Mouse (Mus musculus) C2C12 (cell line): ENCODE data around the gene Hexim2. TPM values are rescaled to one million over a fixed set of nuclear protein-coding genes. Genes with fewer than 3 reads are reported as not detected.
A peak's percentile ranks its signal among the peaks of the same experiment; 100 is the strongest.

ENCODE experiments used
- H3K27me3 ChIP-seq: one replicate; pipeline ENCODE4 v1.6.1; 2011; ENCODE audit not compliant: control insufficient read depth, insufficient read depth, insufficient read length
- H3K36me3 ChIP-seq: one replicate; pipeline ENCODE4 v1.6.1; 2011; ENCODE audit not compliant: control insufficient read depth, insufficient read depth
- H3K4me3 ChIP-seq: one replicate; pipeline ENCODE4 v1.5.1; 2011; ENCODE audit warnings: mild to moderate bottlenecking, control low read depth; ENCODE audit not compliant: poor library complexity, insufficient read depth, severe bottlenecking
- H3K79me2 ChIP-seq: one replicate; pipeline ENCODE4 v1.6.1; 2011; ENCODE audit not compliant: control insufficient read depth, insufficient read depth
- H3K79me3 ChIP-seq: one replicate; pipeline ENCODE4 v1.6.1; 2011; ENCODE audit warnings: low read depth, control low read depth
- H3ac ChIP-seq: one replicate; pipeline ENCODE3; 2011; ENCODE audit warnings: low read depth; ENCODE audit not compliant: control insufficient read depth, insufficient read length
- CEBPB ChIP-seq: IDR thresholded peaks from one replicate; pipeline ENCODE4 v1.6.1; 2011; ENCODE audit warnings: low read depth, mild to moderate bottlenecking, control low read depth, moderate library complexity
- CTCF ChIP-seq: IDR thresholded peaks from one replicate; pipeline ENCODE4 v1.5.1; 2011; ENCODE audit not compliant: control insufficient read depth, insufficient read depth, insufficient read length
- FOSL1 ChIP-seq: IDR thresholded peaks from one replicate; pipeline ENCODE4 v1.8.0; 2011; ENCODE audit warnings: mild to moderate bottlenecking, low read length; ENCODE audit not compliant: poor library complexity, insufficient read depth, severe bottlenecking
- MAX ChIP-seq: IDR thresholded peaks from one replicate; pipeline ENCODE4 v1.6.1; 2011; ENCODE audit warnings: mild to moderate bottlenecking, control low read depth
- MYOD1 ChIP-seq: IDR thresholded peaks from one replicate; pipeline ENCODE4 v1.6.1; 2011; ENCODE audit warnings: low read depth; ENCODE audit not compliant: control insufficient read depth, insufficient read length
- MYOG ChIP-seq: IDR thresholded peaks from one replicate; pipeline ENCODE4 v1.6.1; 2011; ENCODE audit not compliant: control insufficient read depth, insufficient read length; ENCODE audit errors: extremely low read depth
- USF1 ChIP-seq: IDR thresholded peaks from one replicate; pipeline ENCODE4 v1.6.1; 2011; ENCODE audit warnings: low read depth, mild to moderate bottlenecking, control low read depth, moderate library complexity
- polyA plus RNA-seq: library from polyadenylated mRNA; unstranded; fragments of >200 nt; fragmentation: generic; extraction: Trizol; gene quantifications from one replicate; pipeline ENCODE4 v1.2.1, GENCODE M21; 2012; ENCODE audit warnings: missing spikeins

The Hexim2 gene
- polyA plus RNA-seq, 1 experiment: 3.4 TPM

DNA sequence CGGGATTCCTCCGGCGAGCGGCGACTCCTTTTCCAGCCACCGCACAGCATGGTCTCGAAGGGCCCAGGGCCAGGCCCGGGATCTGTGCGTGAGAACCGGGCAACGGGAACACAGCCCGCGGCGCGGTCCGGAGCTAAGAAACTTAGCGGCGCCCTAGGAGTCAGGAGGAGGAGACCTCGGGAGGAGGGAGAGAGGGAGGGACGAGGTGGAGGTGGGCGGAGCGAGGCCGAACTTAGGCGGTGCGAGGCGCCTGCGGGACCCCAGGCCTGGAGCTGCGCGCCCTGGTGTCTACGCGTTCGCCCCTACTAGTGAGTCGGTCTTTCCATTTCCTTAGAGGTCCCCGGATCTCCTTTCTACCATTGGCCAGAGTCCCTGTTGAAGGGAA lies 30.8 kb upstream of the Hexim2 start, which contains the start of the genes Plcd3 and Acbd4:
Gene Plcd3 (minus strand): TSS at position 178 of the 385 bp plus-strand sequence.
Gene Acbd4 (plus strand): TSS at position 202 of the 385 bp plus-strand sequence.
- TF ChIP-seq MYOG (no peak), CTCF (no peak), MAX (no peak), FOSL1 (no peak), USF1 (no peak), CEBPB (no peak), MYOD1 (no peak)
- peaks cover 19% of the 10 kb centered on the region for H3K36me3 ChIP-seq
- peak within 1 kb of the TSS; percentile 53 for H3K4me3 ChIP-seq
- H3K27me3 ChIP-seq: no peaks in the 10 kb centered on the region
- peak within 1 kb of the TSS; percentile 99 for H3ac ChIP-seq
- H3K79me3 ChIP-seq: peaks cover 29% of the 10 kb centered on the region
- peaks cover 62% of the 10 kb centered on the region for H3K79me2 ChIP-seq

DNA sequence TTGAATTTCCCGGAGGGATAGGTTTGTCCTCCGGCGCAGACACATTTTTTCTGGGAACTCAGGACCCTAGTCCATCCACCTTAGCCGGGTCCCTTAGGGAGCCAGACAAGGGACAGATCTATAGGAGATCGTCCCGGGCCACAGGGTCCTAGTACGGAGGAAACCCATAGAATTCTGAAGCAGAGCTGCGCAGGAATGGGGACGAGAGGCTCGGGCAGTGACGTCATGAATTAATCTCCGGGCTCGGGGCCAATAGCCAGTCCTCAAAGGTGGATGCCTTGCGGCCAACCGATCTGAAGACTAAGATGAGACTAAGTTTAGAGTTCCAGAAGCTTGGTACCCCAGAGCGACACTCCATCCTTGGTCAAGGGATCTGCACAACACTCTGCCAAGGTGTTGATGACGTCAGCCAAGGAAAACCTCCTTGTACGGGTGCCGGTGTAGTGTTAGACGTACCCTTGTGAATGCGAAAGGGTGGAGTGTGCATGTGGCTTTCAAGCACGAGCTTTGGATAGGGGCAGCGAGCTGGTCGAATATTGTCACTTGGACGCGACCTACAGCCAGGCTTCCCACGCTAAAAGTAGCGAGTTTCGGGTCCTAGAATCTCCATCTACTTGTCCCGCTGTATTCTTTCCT lies 30.2 kb upstream of the Hexim2 start:
- no peaks in the 10 kb centered on the region for H3K27me3 ChIP-seq
- peaks cover 19% of the 10 kb centered on the region for H3K36me3 ChIP-seq

DNA sequence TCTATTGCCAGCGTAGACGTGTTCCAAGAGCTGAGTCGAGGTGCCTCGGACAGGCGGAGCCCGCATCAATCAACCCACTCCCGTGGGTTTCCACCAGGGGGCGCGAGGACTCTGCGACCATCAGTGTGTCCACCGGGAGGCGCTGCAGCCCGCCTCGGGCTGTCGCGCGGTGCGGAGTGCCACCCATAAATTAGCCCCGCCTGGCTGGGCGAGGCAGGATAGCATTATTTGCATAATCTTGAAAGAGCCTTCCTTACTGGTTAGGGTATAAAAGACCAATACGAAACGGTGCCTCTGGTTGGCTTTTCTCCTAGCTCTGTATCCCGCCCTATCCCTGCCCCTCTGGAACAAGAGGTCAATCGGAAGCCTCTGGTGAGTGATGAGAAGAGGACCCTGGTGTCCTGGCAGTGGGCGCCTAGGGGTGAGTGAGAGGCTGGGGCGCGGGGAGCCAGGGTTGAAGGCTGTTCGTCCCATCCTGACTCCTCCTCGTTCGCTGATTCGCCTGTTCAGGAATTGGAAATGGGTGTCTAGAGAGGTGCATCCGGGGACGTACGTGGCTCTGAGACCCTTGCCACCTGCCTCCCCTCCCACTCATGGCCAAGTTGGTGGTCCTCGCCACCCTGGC lies 29.4 kb upstream of the Hexim2 start:
- Histone ChIP-seq H3K4me3 (peak overlapping the region; percentile 53), H3K36me3 (peaks cover 19% of the 10 kb centered on the region), H3K27me3 (no peaks in the 10 kb centered on the region), H3K79me3 (peaks cover 22% of the 10 kb centered on the region), H3K79me2 (peaks cover 48% of the 10 kb centered on the region), H3ac (peak overlapping the region; percentile 68)
- peak; percentile 79 for TF ChIP-seq MAX
- peak; percentile 100 for TF ChIP-seq CTCF
- no peak for TF ChIP-seq CEBPB

More for the DNA sequence above, 30.2 kb upstream of the Hexim2 start:
- peak overlapping the region; percentile 99 for H3ac ChIP-seq
- peak overlapping the region; percentile 53 for H3K4me3 ChIP-seq
- TF ChIP-seq MAX (peak; percentile 62), USF1 (no peak)
- peaks cover 57% of the 10 kb centered on the region for H3K79me2 ChIP-seq
- peaks cover 24% of the 10 kb centered on the region for H3K79me3 ChIP-seq

DNA sequence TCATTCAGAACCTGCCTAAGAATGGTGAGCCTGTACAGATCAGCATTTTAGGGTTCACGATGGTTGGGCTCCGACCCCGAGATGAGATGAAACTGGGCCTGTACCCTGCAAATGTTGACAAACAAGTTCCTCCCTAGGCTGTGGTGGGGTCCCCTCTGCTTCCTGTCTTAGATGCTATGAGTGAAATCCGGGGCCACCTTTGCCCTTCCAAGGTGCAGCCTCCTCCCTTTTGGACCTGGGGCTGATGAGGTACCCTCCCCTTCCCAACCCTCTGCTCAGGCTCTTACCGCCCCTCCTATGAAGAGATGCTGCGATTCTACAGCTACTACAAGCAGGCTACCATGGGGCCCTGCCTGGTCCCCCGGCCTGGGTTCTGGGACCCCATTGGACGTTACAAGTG lies 28.6 kb upstream of the Hexim2 start:
- TF ChIP-seq MAX (no peak), MYOG (no peak), FOSL1 (no peak), MYOD1 (no peak), USF1 (no peak), CTCF (no peak)
- H3K36me3 ChIP-seq: peaks cover 12% of the 10 kb centered on the region
- no peaks in the 10 kb centered on the region for H3K27me3 ChIP-seq

DNA sequence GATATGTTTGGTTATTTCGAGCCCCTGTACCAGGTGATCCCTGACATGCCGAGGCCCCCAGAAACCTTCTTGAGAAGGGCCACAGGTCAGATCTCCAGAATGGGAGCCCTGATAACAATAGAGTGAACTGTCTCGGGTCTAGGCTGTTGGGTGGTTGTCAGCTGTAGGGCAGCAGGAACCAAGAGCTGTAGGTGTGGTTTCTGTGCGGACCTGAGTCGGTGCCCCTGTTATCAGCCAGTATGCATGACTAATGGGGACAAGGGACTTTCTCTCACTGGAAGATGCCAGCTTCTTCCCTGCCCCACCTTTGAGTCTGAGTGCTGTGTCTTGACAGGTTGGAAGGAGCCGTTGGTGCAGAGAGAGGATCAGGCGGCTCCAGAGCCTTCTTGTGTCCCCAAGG lies 27.8 kb upstream of the Hexim2 start:
- Histone ChIP-seq H3ac (no peak overlapping the region), H3K36me3 (peaks cover 9% of the 10 kb centered on the region), H3K79me2 (peaks cover 32% of the 10 kb centered on the region), H3K79me3 (peaks cover 17% of the 10 kb centered on the region), H3K4me3 (no peak overlapping the region), H3K27me3 (no peaks in the 10 kb centered on the region)
- TF ChIP-seq USF1: no peak
- no peak for TF ChIP-seq MYOD1
- TF ChIP-seq MAX: no peak
- TF ChIP-seq CTCF: no peak
- no peak for TF ChIP-seq CEBPB
- no peak for TF ChIP-seq MYOG
- no peak for TF ChIP-seq FOSL1

More for the DNA sequence above, 28.6 kb upstream of the Hexim2 start:
- peaks cover 18% of the 10 kb centered on the region for H3K79me3 ChIP-seq
- peak overlapping the region; percentile 34 for H3K4me3 ChIP-seq
- peaks cover 41% of the 10 kb centered on the region for H3K79me2 ChIP-seq
- H3ac ChIP-seq: peak overlapping the region; percentile 68
